Mouse (Mus musculus): ENCODE measurements at regions not wholly inside any gene's neighbourhood (a gene's known extent, or its start where the extent isn't known, plus 50 kb on each side); places are given as distances from the start of the nearest gene placed in this dataset.

- peak overlapping the region; percentile 74 for H3K27ac ChIP-seq (ENCODE audit: low read depth, low read length)
Measured at GRCm38 (mm10) chr16:39316752-39317594, 424.5 kb downstream of the Igsf11 start.

GRCm38 (mm10) chr16:39325627-39326026, 433.2 kb downstream of the Igsf11 start:
- no peak overlapping the region for H3K4me2 ChIP-seq (ENCODE audit: low read depth)
- H3K9ac ChIP-seq = no peak overlapping the region
- no peak for TF ChIP-seq CTCF (IDR thresholded peaks at IDR 0.05; ENCODE audit: low read depth)
- H3K36me3 ChIP-seq (ENCODE audit: insufficient read depth) = no peaks in the 10 kb centered on the region
- H3K4me1 ChIP-seq (ENCODE audit: insufficient read depth) = no peaks in the 10 kb centered on the region
- WGBS = 90% methylated on average over 2 of the region's 2 CpGs
- no peaks in the 10 kb centered on the region for H3K9me3 ChIP-seq (ENCODE audit: low read length)
- DNase-seq (no peak), ATAC-seq (no peak)
- H3K4me3 ChIP-seq (ENCODE audit: low read depth, low read length) = no peak overlapping the region
- H3K27me3 ChIP-seq (ENCODE audit: insufficient read depth, low read length) = no peaks in the 10 kb centered on the region
- no peak overlapping the region for H3K27ac ChIP-seq (ENCODE audit: low read depth, low read length)

More at GRCm38 (mm10) chr16:39316752-39317594, 424.5 kb downstream of the Igsf11 start:
- TF ChIP-seq CTCF (IDR thresholded peaks at IDR 0.05; ENCODE audit: low read depth) = peak; percentile 92
- ATAC-seq = peak; percentile 97
- no peak overlapping the region for H3K9ac ChIP-seq
- no peaks in the 10 kb centered on the region for H3K4me1 ChIP-seq (ENCODE audit: insufficient read depth)
- peak; percentile 92 for DNase-seq
- H3K4me3 ChIP-seq (ENCODE audit: low read depth, low read length) = no peak overlapping the region
- no peaks in the 10 kb centered on the region for H3K27me3 ChIP-seq (ENCODE audit: insufficient read depth, low read length)
- WGBS = 20% methylated on average over 15 of the region's 15 CpGs
- H3K9me3 ChIP-seq (ENCODE audit: low read length) = no peaks in the 10 kb centered on the region
- H3K36me3 ChIP-seq (ENCODE audit: insufficient read depth) = no peaks in the 10 kb centered on the region
- H3K4me2 ChIP-seq (ENCODE audit: low read depth) = no peak overlapping the region

GRCm38 (mm10) chr16:39363657-39364056, 471.2 kb downstream of the Igsf11 start:
- Histone ChIP-seq H3K27me3 (ENCODE audit: insufficient read depth, low read length) (no peaks in the 10 kb centered on the region), H3K9me3 (ENCODE audit: low read length) (no peaks in the 10 kb centered on the region), H3K4me2 (ENCODE audit: low read depth) (no peak overlapping the region), H3K4me1 (ENCODE audit: insufficient read depth) (no peaks in the 10 kb centered on the region), H3K36me3 (ENCODE audit: insufficient read depth) (no peaks in the 10 kb centered on the region), H3K4me3 (ENCODE audit: low read depth, low read length) (no peak overlapping the region), H3K27ac (ENCODE audit: low read depth, low read length) (no peak overlapping the region), H3K9ac (no peak overlapping the region)
- WGBS = 84% methylated on average over 2 of the region's 2 CpGs
- no peak for ATAC-seq
- TF ChIP-seq CTCF (IDR thresholded peaks at IDR 0.05; ENCODE audit: low read depth) = peak; percentile 44
- no peak for DNase-seq

GRCm38 (mm10) chr16:39368276-39368675, 475.8 kb downstream of the Igsf11 start:
- H3K27me3 ChIP-seq (ENCODE audit: insufficient read depth, low read length) = no peaks in the 10 kb centered on the region
- no peak for DNase-seq
- WGBS = 70% methylated on average over 2 of the region's 2 CpGs
- H3K4me1 ChIP-seq (ENCODE audit: insufficient read depth) = no peaks in the 10 kb centered on the region
- no peak overlapping the region for H3K9ac ChIP-seq
- ATAC-seq = no peak
- no peak overlapping the region for H3K4me3 ChIP-seq (ENCODE audit: low read depth, low read length)
- no peaks in the 10 kb centered on the region for H3K36me3 ChIP-seq (ENCODE audit: insufficient read depth)
- no peak for TF ChIP-seq CTCF (IDR thresholded peaks at IDR 0.05; ENCODE audit: low read depth)
- no peak overlapping the region for H3K4me2 ChIP-seq (ENCODE audit: low read depth)
- no peak overlapping the region for H3K27ac ChIP-seq (ENCODE audit: low read depth, low read length)
- no peaks in the 10 kb centered on the region for H3K9me3 ChIP-seq (ENCODE audit: low read length)

- H3K4me2 ChIP-seq (ENCODE audit: low read depth) = no peak overlapping the region
- no peak overlapping the region for H3K27ac ChIP-seq (ENCODE audit: low read depth, low read length)
- H3K9ac ChIP-seq = no peak overlapping the region
- no peaks in the 10 kb centered on the region for H3K36me3 ChIP-seq (ENCODE audit: insufficient read depth)
- H3K27me3 ChIP-seq (ENCODE audit: insufficient read depth, low read length) = no peaks in the 10 kb centered on the region
- no peaks in the 10 kb centered on the region for H3K4me1 ChIP-seq (ENCODE audit: insufficient read depth)
- ATAC-seq = no peak
- TF ChIP-seq CTCF (IDR thresholded peaks at IDR 0.05; ENCODE audit: low read depth) = no peak
- WGBS = 43% methylated on average over 3 of the region's 3 CpGs
- no peak for DNase-seq
- H3K4me3 ChIP-seq (ENCODE audit: low read depth, low read length) = no peak overlapping the region
- no peaks in the 10 kb centered on the region for H3K9me3 ChIP-seq (ENCODE audit: low read length)
Measured at GRCm38 (mm10) chr16:39374616-39375015, 482.1 kb downstream of the Igsf11 start.

- no peak for TF ChIP-seq CTCF (IDR thresholded peaks at IDR 0.05; ENCODE audit: low read depth)
- Histone ChIP-seq H3K9ac (no peak overlapping the region), H3K36me3 (ENCODE audit: insufficient read depth) (no peaks in the 10 kb centered on the region), H3K4me3 (ENCODE audit: low read depth, low read length) (no peak overlapping the region), H3K27ac (ENCODE audit: low read depth, low read length) (no peak overlapping the region), H3K27me3 (ENCODE audit: insufficient read depth, low read length) (no peaks in the 10 kb centered on the region), H3K4me2 (ENCODE audit: low read depth) (no peak overlapping the region), H3K4me1 (ENCODE audit: insufficient read depth) (no peaks in the 10 kb centered on the region), H3K9me3 (ENCODE audit: low read length) (no peaks in the 10 kb centered on the region)
- 65% methylated on average over 7 of the region's 7 CpGs for WGBS
- no peak for ATAC-seq
- DNase-seq = no peak
Measured at GRCm38 (mm10) chr16:39379959-39380358, 487.5 kb downstream of the Igsf11 start.

- Histone ChIP-seq H3K9me3 (ENCODE audit: low read length) (no peaks in the 10 kb centered on the region), H3K4me3 (ENCODE audit: low read depth, low read length) (no peak overlapping the region), H3K27me3 (ENCODE audit: insufficient read depth, low read length) (no peaks in the 10 kb centered on the region), H3K4me2 (ENCODE audit: low read depth) (no peak overlapping the region), H3K9ac (no peak overlapping the region), H3K36me3 (ENCODE audit: insufficient read depth) (no peaks in the 10 kb centered on the region), H3K4me1 (ENCODE audit: insufficient read depth) (no peaks in the 10 kb centered on the region), H3K27ac (ENCODE audit: low read depth, low read length) (no peak overlapping the region)
- DNase-seq (no peak), ATAC-seq (no peak)
- TF ChIP-seq CTCF (IDR thresholded peaks at IDR 0.05; ENCODE audit: low read depth) = no peak
- 78% methylated on average over 5 of the region's 5 CpGs for WGBS
Measured at GRCm38 (mm10) chr16:39389943-39390342, 497.5 kb downstream of the Igsf11 start.
